Mouse (Mus musculus) mature B cell (primary cell): ENCODE results near the gene Rad51b.

Experiments used
- in situ Hi-C: fragments of 300-500 bp; cut with MboI; formaldehyde crosslinking; loops from 2 replicates; pipeline ENCODE4 v1.14.3; 2019

Rad51b gene

GRCm38 (mm10) chr12:79830686-79831085, 533.6 kb downstream of the Rad51b start:
- in situ Hi-C loops = no loop called here

- in situ Hi-C loops = no loop called here
Observed at GRCm38 (mm10) chr12:79832611-79833010, 535.5 kb downstream of the Rad51b start.

- in situ Hi-C loops = no loop called here
Observed at GRCm38 (mm10) chr12:79835521-79835920, 538.4 kb downstream of the Rad51b start.

GRCm38 (mm10) chr12:79838181-79838961, 541.3 kb downstream of the Rad51b start:
- in situ Hi-C loops = no loop called here

- in situ Hi-C loops = no loop called here
Observed at GRCm38 (mm10) chr12:79839096-79839941, 542.2 kb downstream of the Rad51b start.

DNA sequence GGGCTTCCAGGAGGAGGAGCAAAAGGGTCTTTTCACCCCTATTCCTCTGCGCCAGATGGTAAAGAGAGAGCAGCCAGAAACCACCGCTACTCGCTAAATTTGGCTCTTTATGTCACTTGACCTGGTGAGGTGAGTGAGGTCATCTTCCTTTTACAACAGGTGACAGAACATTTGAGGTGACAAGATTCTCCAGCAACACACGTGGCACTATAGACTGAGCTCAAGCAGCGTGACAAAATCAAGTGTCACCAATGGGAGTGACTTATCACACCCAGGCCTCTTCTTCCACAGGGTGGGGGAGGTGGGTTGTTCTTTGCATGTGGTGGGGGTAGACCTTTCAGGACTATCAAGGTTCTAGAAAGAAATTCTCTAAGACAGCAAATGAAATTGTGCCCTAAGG, 543.4 kb downstream of the Rad51b start:
- in situ Hi-C loops = loop anchor here (5.0 kb wide), 2 partner anchors 213 to 297 kb away; no protein-coding TSS in a partner anchor

GRCm38 (mm10) chr12:79841248-79841647, 544.2 kb downstream of the Rad51b start:
- in situ Hi-C loops = loop anchor here (5.0 kb wide), 2 partner anchors 214 to 296 kb away; no protein-coding TSS in a partner anchor

- in situ Hi-C loops = loop anchor here (5.0 kb wide), 2 partner anchors 215 to 295 kb away; no protein-coding TSS in a partner anchor
Observed at GRCm38 (mm10) chr12:79842319-79842718, 545.2 kb downstream of the Rad51b start.

GRCm38 (mm10) chr12:79843002-79843401, 545.9 kb downstream of the Rad51b start:
- in situ Hi-C loops = loop anchor here (5.0 kb wide), 2 partner anchors 216 to 294 kb away; no protein-coding TSS in a partner anchor

DNA sequence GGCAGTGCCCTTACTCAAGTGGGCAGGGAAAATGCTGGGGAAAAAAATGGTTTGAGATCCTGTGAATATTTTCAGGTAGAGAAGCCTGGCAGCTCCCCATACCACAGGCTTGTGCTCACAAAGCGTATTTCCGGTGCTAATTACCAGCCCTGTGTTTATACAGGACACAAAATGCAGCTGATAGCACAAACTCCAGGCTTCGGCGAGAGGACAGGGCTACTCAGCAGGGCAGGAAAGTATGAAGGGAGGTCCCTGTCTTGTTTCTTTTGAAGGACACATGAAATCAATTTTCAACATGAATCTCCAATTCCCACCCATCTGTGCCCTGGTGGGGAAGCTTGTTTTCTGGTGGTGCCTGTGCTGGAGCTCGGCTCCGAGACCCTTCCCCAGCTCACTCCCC, 546.4 kb downstream of the Rad51b start:
- in situ Hi-C loops = loop anchor here (5.0 kb wide), 2 partner anchors 216 to 294 kb away; no protein-coding TSS in a partner anchor

DNA sequence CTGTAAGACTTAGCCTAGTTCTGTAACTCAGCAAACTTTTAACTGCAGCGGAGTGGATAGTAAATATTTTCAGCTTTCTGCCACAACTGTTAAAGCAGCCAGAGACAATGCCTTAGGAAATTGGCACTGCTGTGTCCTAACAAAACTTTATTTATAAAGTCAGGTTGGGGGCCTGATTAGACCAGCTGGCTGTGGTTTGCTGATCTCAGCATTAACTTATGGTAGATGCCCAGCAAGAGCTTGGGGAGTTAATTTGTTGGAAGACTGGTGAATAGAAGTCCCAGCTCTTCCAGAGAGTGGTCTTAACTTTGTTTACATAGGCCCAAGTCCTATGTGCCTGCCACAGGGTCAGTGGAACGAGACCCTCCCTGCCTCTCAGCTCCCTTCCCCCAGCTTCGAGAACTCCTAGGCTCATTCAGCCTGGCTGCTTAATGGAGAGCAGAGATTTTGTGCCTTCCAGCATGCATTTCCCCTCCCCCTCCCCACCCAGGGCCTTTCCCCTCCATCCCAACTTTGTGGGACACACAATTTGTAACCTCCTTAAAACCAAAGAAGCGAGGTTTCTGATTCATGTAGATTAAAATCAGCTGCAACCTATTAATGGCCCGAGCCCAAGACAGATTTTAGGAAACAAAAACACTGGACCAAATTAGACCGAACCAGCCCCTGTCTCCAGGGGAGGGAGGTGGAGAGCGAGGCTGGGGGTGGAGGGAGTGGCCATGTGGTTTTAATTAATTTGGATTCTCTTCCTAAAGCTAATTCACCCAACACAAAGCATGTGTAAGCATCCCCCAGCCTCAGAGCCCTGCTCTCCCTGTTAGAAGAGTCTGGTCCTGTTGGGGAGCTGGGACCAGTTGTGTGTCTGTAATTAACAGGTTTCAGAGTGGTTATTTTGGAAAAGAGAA, 549.4 kb downstream of the Rad51b start:
- in situ Hi-C loops = no loop called here

GRCm38 (mm10) chr12:79848539-79848938, 551.5 kb downstream of the Rad51b start:
- in situ Hi-C loops = no loop called here

DNA sequence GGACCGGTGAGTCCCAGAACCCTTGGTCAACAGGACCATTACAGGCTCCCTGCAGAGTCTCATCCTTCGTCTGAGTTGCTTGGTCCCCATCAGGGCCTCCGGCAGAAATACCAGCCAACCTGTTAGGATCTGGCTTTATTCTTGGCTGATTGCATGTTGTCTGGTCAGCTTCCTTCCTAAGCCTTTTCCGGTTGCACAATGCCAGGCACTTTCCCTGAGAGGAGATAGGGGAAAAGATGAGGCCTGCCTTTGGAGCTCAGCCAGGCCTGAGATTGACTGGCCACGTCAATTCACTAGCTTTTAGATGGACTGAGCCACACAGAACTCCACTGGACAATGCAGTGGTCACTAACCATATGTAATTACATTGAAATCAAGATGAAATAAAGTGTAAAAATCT, 552.9 kb downstream of the Rad51b start:
- in situ Hi-C loops = no loop called here

DNA sequence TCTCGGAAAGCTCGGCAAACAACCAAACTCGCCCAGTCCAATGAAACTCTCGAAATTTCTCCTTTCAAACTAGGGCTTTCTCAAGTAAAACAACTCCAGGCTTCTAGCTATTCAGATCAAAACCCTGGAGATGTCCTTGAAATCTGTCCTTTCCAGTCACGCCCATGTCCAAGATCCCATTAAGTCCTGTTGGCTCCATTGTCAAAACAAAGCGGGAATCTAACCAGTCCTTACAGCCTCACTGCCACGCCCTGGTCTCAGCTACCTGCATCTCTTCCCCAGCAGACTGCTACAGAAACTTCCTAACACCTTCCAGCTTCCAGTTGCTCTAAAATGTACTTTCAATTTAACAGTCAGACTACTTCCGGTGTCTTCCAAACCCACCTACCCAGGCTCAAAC, 554.8 kb downstream of the Rad51b start:
- in situ Hi-C loops = no loop called here

GRCm38 (mm10) chr12:79852606-79853005, 555.5 kb downstream of the Rad51b start:
- in situ Hi-C loops = no loop called here

DNA sequence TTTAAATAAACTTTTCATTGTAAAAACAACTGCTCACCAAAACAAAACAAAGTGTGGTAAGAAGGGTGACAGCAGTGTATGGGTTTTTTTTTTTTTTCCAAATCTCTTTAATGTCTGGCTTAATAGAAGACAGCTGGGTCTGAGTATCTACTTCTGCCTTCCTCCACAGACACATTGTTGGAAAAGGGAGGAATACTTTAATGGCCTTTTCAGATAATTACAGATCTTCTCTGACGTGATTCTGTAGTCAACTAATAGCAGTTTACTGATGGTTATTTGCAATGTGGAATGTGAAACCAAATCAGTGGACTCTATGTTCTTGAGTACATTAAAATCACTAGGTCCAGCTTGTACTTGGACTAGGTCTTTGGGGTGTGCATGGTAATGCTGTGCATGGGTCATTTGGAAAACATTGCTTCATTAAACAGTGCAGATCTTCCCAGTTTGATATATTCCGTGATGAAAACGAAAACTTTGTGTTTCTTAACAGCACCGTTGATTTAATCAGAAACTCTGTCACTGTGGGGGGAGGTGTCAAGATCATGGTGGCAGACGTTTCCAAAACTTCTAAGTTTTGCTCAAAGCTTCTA, 556.9 kb downstream of the Rad51b start:
- in situ Hi-C loops = no loop called here

GRCm38 (mm10) chr12:79854507-79854906, 557.4 kb downstream of the Rad51b start:
- in situ Hi-C loops = no loop called here

DNA sequence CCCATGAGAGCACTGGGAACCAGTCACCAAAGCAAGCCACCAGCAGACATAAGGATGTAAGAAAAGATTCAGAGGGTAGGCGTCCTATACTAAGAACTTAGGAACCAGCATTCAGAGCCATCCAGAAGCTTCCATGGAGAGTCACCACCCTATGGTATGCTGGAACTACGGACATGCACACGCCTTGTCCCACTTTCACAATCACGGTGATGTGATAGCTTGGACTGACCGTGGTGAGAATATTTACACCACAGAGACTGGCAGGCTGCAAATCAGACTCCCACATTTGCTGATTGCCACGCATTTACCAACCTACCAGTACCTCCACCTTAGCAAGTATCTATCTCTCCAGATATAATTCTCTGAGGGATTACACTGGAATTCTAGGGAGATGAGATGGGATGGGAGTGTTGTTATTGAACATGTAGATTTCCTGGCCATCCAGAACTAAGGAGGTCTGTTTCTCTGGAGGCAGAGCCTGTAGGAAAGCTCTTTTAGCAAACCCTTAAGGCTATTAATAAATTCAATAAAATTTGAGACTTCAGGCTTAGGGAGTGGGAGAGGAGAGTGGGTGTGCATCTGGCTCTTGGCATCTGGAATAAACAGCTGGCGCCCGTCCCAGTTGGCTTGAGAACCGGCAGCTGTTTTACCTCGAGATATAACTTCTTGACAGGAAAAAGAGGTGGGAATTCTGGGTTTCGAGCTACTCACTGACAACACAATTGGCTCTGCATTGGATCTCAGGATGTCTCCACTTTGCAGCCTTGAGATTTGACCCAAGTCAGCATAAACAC, 559.2 kb downstream of the Rad51b start:
- in situ Hi-C loops = no loop called here

DNA sequence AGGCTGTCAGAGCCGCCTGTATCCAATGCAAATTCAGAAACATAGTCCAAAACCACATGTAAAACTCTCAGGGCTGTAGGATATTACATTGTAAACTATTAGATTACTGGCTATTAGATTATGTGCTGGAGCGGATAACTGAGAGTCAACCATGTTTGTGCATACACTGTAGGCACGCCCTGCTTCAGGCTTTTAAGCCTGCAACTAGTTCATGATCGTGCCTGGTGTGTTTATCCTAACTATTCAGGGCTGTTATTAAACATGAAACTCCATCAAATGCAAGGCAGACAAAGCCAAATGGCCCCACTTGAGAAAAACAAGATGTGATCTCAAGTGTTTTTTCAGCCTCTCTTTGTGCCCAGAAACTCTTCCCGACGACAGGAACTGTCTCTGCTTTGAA, 560.6 kb downstream of the Rad51b start:
- in situ Hi-C loops = no loop called here

GRCm38 (mm10) chr12:79858336-79858735, 561.3 kb downstream of the Rad51b start:
- in situ Hi-C loops = no loop called here
